Comparison of ENCODE assay signal across 8 mouse cellular contexts in the genomic region with DNA sequence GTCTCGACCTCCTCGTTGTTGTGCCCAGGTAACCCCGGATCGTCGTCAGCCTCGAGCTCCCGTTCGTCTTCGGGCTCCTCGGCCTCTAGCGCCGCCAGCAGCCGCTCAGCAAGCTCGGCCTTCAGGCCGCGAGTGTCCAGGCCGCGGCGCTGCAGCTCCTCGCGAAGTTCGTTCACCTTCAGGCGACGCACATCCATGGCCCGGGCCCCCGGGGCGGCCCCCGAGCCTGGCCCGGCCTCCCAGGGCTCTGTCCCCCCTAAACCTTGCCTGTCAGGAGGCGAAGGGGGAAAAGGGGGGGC. TPM values are rescaled to one million over a fixed set of nuclear protein-coding genes. Genes with fewer than 3 reads are reported as not detected.
DNase-seq lines count a peak whose midpoint lies in the region; ATAC-seq and TF ChIP-seq lines count a peak whose summit lies in the region.

No protein-coding gene starts in this region.

- peaks cover 16% of the 10 kb centered on the region for H3K36me3 ChIP-seq in kidney, postnatal 0 days (ENCODE audit: insufficient read depth, low read length)
- H3K36me3 ChIP-seq in hindbrain, embryonic 15.5 days, result peaks cover 14% of the 10 kb centered on the region
- H3K36me3 ChIP-seq in midbrain, embryonic 16.5 days (ENCODE audit: control insufficient read depth, insufficient read depth, low read length), result peaks cover 8% of the 10 kb centered on the region

- no peaks in the 10 kb centered on the region for H3K9me3 ChIP-seq in kidney, postnatal 0 days (replicated peaks; ENCODE audit: low read length)
- H3K9me3 ChIP-seq in hindbrain, embryonic 15.5 days, result no peaks in the 10 kb centered on the region
- H3K9me3 ChIP-seq in midbrain, embryonic 16.5 days (replicated peaks; ENCODE audit: control insufficient read depth, low read length, poor library complexity, severe bottlenecking), result no peaks in the 10 kb centered on the region

- no peak for ATAC-seq in kidney, postnatal 0 days (replicated peaks; ENCODE audit: low FRiP score, low read depth)
- no peak for ATAC-seq in hindbrain, embryonic 15.5 days (ENCODE audit: low FRiP score, low read depth)
- ATAC-seq in midbrain, embryonic 16.5 days, result no peak; the same call in 1 of the 2 replicates

- WGBS in kidney, postnatal 0 days, result under 1% methylated on average over 30 of the region's 30 CpGs
- WGBS in hindbrain, embryonic 15.5 days, result under 1% methylated on average over 28 of the region's 30 CpGs
- under 1% methylated on average over 29 of the region's 30 CpGs for WGBS in midbrain, embryonic 16.5 days

- H3K4me3 ChIP-seq in kidney, postnatal 0 days (replicated peaks; ENCODE audit: low read depth, low read length), result peak overlapping the region; percentile 93
- peak overlapping the region; percentile 37 for H3K4me3 ChIP-seq in cortical plate, adult 2 months (ENCODE audit: insufficient read depth, low read length)
- peak overlapping the region; percentile 89 for H3K4me3 ChIP-seq in hindbrain, embryonic 15.5 days
- H3K4me3 ChIP-seq in midbrain, embryonic 16.5 days (ENCODE audit: low read depth, low read length), result peak overlapping the region; percentile 85

- 0 out of 2 replicates have a peak, but pooled peaks have one; percentile 11 for TF ChIP-seq POLR2A in cortical plate, adult 2 months (IDR thresholded peaks at IDR 0.05; ENCODE audit: extremely low read depth, insufficient read depth, low read length)

- no peak for DNase-seq in kidney, postnatal 0 days (ENCODE audit: low spot score)
- DNase-seq in kidney, postnatal 10 days, result no peak
- no peak for DNase-seq in urinary bladder, adult 18-20 months (ENCODE audit: low spot score in 2 of 2)
- DNase-seq in adrenal gland, adult (ENCODE audit: inconsistent age in 2 of 2, low spot score in 1 of 2), result no peak
- no peak for DNase-seq in spleen, adult 12 weeks (ENCODE audit: low spot score)

- peak overlapping the region; percentile 99 for H3K27ac ChIP-seq in kidney, postnatal 0 days
- H3K27ac ChIP-seq in cortical plate, adult 2 months (ENCODE audit: insufficient read depth, low read length), result peak overlapping the region; percentile 92
- H3K27ac ChIP-seq in hindbrain, embryonic 15.5 days (replicated peaks), result peak overlapping the region; percentile 99
- peak overlapping the region; percentile 97 for H3K27ac ChIP-seq in midbrain, embryonic 16.5 days (ENCODE audit: low read length)

- H3K9ac ChIP-seq in kidney, postnatal 0 days (ENCODE audit: low read depth, low read length), result peak overlapping the region; percentile 99
- peak overlapping the region; percentile 98 for H3K9ac ChIP-seq in hindbrain, embryonic 15.5 days
- peak overlapping the region; percentile 90 for H3K9ac ChIP-seq in midbrain, embryonic 16.5 days (ENCODE audit: low read depth, low read length)

- no peaks in the 10 kb centered on the region for H3K27me3 ChIP-seq in kidney, postnatal 0 days (ENCODE audit: insufficient read depth, low read length)
- no peaks in the 10 kb centered on the region for H3K27me3 ChIP-seq in hindbrain, embryonic 15.5 days
- no peaks in the 10 kb centered on the region for H3K27me3 ChIP-seq in midbrain, embryonic 16.5 days (ENCODE audit: control insufficient read depth, insufficient read depth, low read depth, low read length)

- H3K4me1 ChIP-seq in kidney, postnatal 0 days (replicated peaks; ENCODE audit: insufficient read depth, low read length), result peaks cover 9% of the 10 kb centered on the region
- H3K4me1 ChIP-seq in cortical plate, adult 2 months (ENCODE audit: control insufficient read depth, insufficient read depth, low read length), result peaks cover 7% of the 10 kb centered on the region
- peaks cover 25% of the 10 kb centered on the region for H3K4me1 ChIP-seq in hindbrain, embryonic 15.5 days (replicated peaks)
- H3K4me1 ChIP-seq in midbrain, embryonic 16.5 days (ENCODE audit: control insufficient read depth, insufficient read depth, low read length), result peaks cover 20% of the 10 kb centered on the region

- peak overlapping the region; percentile 86 for H3K4me2 ChIP-seq in kidney, postnatal 0 days (ENCODE audit: low read length)
- peak overlapping the region; percentile 98 for H3K4me2 ChIP-seq in hindbrain, embryonic 15.5 days
- H3K4me2 ChIP-seq in midbrain, embryonic 16.5 days (ENCODE audit: low read length), result peak overlapping the region; percentile 70

- peak; percentile 26; the same call in 1 of the 2 replicates for TF ChIP-seq CTCF in kidney, postnatal 0 days (IDR thresholded peaks at IDR 0.05; ENCODE audit: low read depth)
- TF ChIP-seq CTCF in cortical plate, adult 2 months (IDR thresholded peaks at IDR 0.05; ENCODE audit: extremely low read depth, insufficient read depth, low read length), result no peak

RNA-seq across cellular contexts. Expression of a gene that starts 0.2 kb away (rescaled TPM):
- polyA plus RNA-seq in kidney, postnatal 0 days (2015; fragmentation: Nextera tagmentation; extraction: Ambion mirVana), result 50.0 and 56.0 TPM in 2 replicates
- polyA plus RNA-seq in cortical plate, adult 2 months (2012; rRNA removed), result 36.7 and 37.6 TPM in 2 replicates
- polyA plus RNA-seq in hindbrain, embryonic 15.5 days (2015; fragmentation: Nextera tagmentation; extraction: Ambion mirVana), result 42.2 and 43.7 TPM in 2 replicates
- polyA plus RNA-seq in midbrain, embryonic 16.5 days (2015; fragmentation: Nextera tagmentation; extraction: Ambion mirVana), result 38.3 and 41.1 TPM in 2 replicates

RNA-seq across cellular contexts. Expression of a gene that starts 34.1 kb away (rescaled TPM):
- polyA plus RNA-seq in kidney, postnatal 0 days (2015; fragmentation: Nextera tagmentation; extraction: Ambion mirVana), result 95.7 and 110 TPM in 2 replicates
- polyA plus RNA-seq in cortical plate, adult 2 months (2012; rRNA removed), result 33.5 and 34.4 TPM in 2 replicates
- 22.5 and 23.1 TPM in 2 replicates for polyA plus RNA-seq in hindbrain, embryonic 15.5 days (2015; fragmentation: Nextera tagmentation; extraction: Ambion mirVana)
- polyA plus RNA-seq in midbrain, embryonic 16.5 days (2015; fragmentation: Nextera tagmentation; extraction: Ambion mirVana), result 14.9 and 17.1 TPM in 2 replicates

RNA-seq across cellular contexts. Expression of a gene that starts 35.5 kb away (rescaled TPM):
- polyA plus RNA-seq in kidney, postnatal 0 days (2015; fragmentation: Nextera tagmentation; extraction: Ambion mirVana), result 18.8 and 19.4 TPM in 2 replicates
- 57.9 and 58.5 TPM in 2 replicates for polyA plus RNA-seq in cortical plate, adult 2 months (2012; rRNA removed)
- 30.9 and 40.9 TPM in 2 replicates for polyA plus RNA-seq in hindbrain, embryonic 15.5 days (2015; fragmentation: Nextera tagmentation; extraction: Ambion mirVana)
- polyA plus RNA-seq in midbrain, embryonic 16.5 days (2015; fragmentation: Nextera tagmentation; extraction: Ambion mirVana), result 32.1 and 36.8 TPM in 2 replicates

Comparison
In these comparisons a context has a peak if more than half of its experiments do, and no peak if none do; other contexts are left out.
1. H3K4me3 ChIP-seq: peak in every context shown above with its lines; median percentile 93 in kidney, postnatal 0 days; 89 in hindbrain, embryonic 15.5 days; 85 in midbrain, embryonic 16.5 days; 37 in cortical plate, adult 2 months.